ENCODE assay signal across 25 mouse cellular contexts in the genomic region with DNA sequence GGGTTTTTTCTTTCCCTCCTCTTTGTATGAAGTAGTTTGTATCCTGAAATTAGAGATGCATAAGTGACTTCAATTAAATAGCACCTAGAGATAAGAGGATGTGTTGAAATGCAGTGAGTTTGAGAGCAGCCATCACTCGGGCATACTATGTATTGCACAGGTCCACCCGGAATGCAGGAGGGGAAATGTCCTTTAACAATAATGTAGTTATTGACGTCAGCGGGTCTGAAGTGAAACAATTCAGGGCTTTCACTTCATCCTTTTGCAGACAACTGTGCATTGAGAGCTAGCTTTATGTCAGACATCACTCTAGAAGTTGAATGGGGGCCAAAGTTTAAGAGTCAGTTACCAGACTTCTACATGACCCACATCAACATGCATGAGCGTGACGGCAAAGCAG. TPM values are rescaled to one million over a fixed set of nuclear protein-coding genes. Genes with fewer than 3 reads are reported as not detected.
DNase-seq lines count a peak whose midpoint lies in the region; ATAC-seq and TF ChIP-seq lines count a peak whose summit lies in the region.
"Had no signal": no experiment of that assay in that cellular context is flagged by ENCODE, and none has a peak within 500 bp of the region (broad histone marks: within the 10 kb centered on the region; RNA-seq: fewer than 3 reads in every experiment).

No protein-coding gene starts in this region.

- dilution Hi-C loops in CH12.LX (cut with MboI; ENCODE audit: extremely low pct_ligation_motif_present, extremely low pct_unique_long_range_greater_than_20kb, low sequenced_read_pairs), result no loop called here

- H3K4me2 ChIP-seq in liver, embryonic 12.5 days, result no peak overlapping the region
- peak overlapping the region; percentile 75 for H3K4me2 ChIP-seq in CH12.LX (ENCODE audit: insufficient read depth, low read depth, poor library complexity, severe bottlenecking)
- H3K4me2 ChIP-seq: embryonic facial prominence, embryonic 12.5 days; heart, embryonic 15.5 days; liver, embryonic 15.5 days; midbrain, embryonic 13.5 days had no signal

- no peak for TF ChIP-seq EP300 in CH12.LX (IDR thresholded peaks at IDR 0.05; ENCODE audit: low read length)

- no peak overlapping the region for H3K4me3 ChIP-seq in liver, adult 2 months (ENCODE audit: insufficient read depth, low read depth, low read length)
- no peak overlapping the region for H3K4me3 ChIP-seq in liver, embryonic 12.5 days
- H3K4me3 ChIP-seq in CH12.LX (replicated peaks in 1 of 3; ENCODE audit: low read depth in 2 of 3, low read length in 2 of 3, poor library complexity in 1 of 3), result no peak overlapping the region
- H3K4me3 ChIP-seq: embryonic facial prominence, embryonic 12.5 days; heart, embryonic 15.5 days; layer of hippocampus, adult 2 months; left cerebral cortex, adult 2 months; liver, embryonic 15.5 days; megakaryocyte, embryonic 14.5 days; midbrain, embryonic 13.5 days had no signal

- 85% methylated on average over 6 of the region's 6 CpGs for WGBS in liver, adult 2 months
- WGBS in liver, embryonic 12.5 days (ENCODE audit: insufficient replicate concordance), result 77% methylated on average over 6 of the region's 6 CpGs

- TF ChIP-seq CTCF in liver, adult 2 months (IDR thresholded peaks at IDR 0.05; ENCODE audit: low read depth, low read length), result no peak
- TF ChIP-seq CTCF in CH12.LX (conservative IDR thresholded peaks at IDR 0.05 in 1 of 2, IDR thresholded peaks at IDR 0.05 in 1 of 2; ENCODE audit: low read depth in 2 of 2, low read length in 2 of 2), result no peak

- no peak overlapping the region for H3K27ac ChIP-seq in liver, adult 2 months (replicated peaks; ENCODE audit: insufficient read depth, low read depth, low read length)
- no peak overlapping the region for H3K27ac ChIP-seq in liver, embryonic 12.5 days
- H3K27ac ChIP-seq in CH12.LX (ENCODE audit: insufficient read depth, low read depth), result no peak overlapping the region
- H3K27ac ChIP-seq: embryonic facial prominence, embryonic 12.5 days; heart, embryonic 15.5 days; layer of hippocampus, adult 2 months; left cerebral cortex, adult 2 months; liver, embryonic 15.5 days; midbrain, embryonic 13.5 days had no signal

- TF ChIP-seq POLR2A in liver, adult 2 months (IDR thresholded peaks at IDR 0.05; ENCODE audit: extremely low read depth, insufficient read depth, low read length), result no peak
- TF ChIP-seq POLR2A in CH12.LX (IDR thresholded peaks at IDR 0.05; ENCODE audit: low read depth, low read length), result no peak

- no peaks in the 10 kb centered on the region for H3K9me3 ChIP-seq in liver, embryonic 12.5 days (replicated peaks)
- H3K9me3 ChIP-seq in CH12.LX (replicated peaks; ENCODE audit: low read length), result no peaks in the 10 kb centered on the region
- H3K9me3 ChIP-seq: embryonic facial prominence, embryonic 12.5 days; heart, embryonic 15.5 days; liver, embryonic 15.5 days; megakaryocyte, embryonic 14.5 days; midbrain, embryonic 13.5 days had no signal

- no peak overlapping the region for H3K9ac ChIP-seq in liver, adult 2 months (ENCODE audit: low read depth, low read length)
- H3K9ac ChIP-seq in liver, embryonic 12.5 days, result no peak overlapping the region
- H3K9ac ChIP-seq in CH12.LX (ENCODE audit: insufficient read depth, low read depth), result no peak overlapping the region
- H3K9ac ChIP-seq: embryonic facial prominence, embryonic 12.5 days; heart, embryonic 15.5 days; liver, embryonic 15.5 days; midbrain, embryonic 13.5 days had no signal

- ATAC-seq in liver, embryonic 12.5 days, result no peak
- peak; percentile 46 for ATAC-seq in common myeloid progenitor, adult 5-6 weeks (replicated peaks; ENCODE audit: low read depth, poor library complexity, severe bottlenecking)
- ATAC-seq: forebrain, embryonic 14.5 days; hindbrain, embryonic 16.5 days had no signal

- in situ Hi-C loops in CH12.LX (cut with MboI; ENCODE audit: low pct_ligation_motif_present, low pct_unique_long_range_greater_than_20kb, low sequenced_read_pairs), result no loop called here

- no peaks in the 10 kb centered on the region for H3K4me1 ChIP-seq in liver, adult 2 months (ENCODE audit: control insufficient read depth, insufficient read depth, low read length)
- no peaks in the 10 kb centered on the region for H3K4me1 ChIP-seq in liver, embryonic 12.5 days
- peaks cover 2 to 7% of the 10 kb centered on the region in 2 experiments; a peak in 2 of 4 replicates for H3K4me1 ChIP-seq in CH12.LX (ENCODE audit: control insufficient read depth in 1 of 2, insufficient read depth in 2 of 2)
- H3K4me1 ChIP-seq: heart, embryonic 15.5 days; liver, embryonic 15.5 days; midbrain, embryonic 13.5 days had no signal

- DNase-seq in liver, adult 2 months (ENCODE audit: extremely low read depth, low read depth, low spot score), result peak; percentile 30
- DNase-seq in CH12.LX (ENCODE audit: extremely low read depth), result no peak
- DNase-seq in monocyte, adult 2 months (ENCODE audit: low read depth in 1 of 2, low spot score in 2 of 2), result peak; percentile 7 to 15
- DNase-seq in left cerebral cortex, postnatal 25 days (ENCODE audit: low spot score in 2 of 2), result no peak
- DNase-seq in ovary, postnatal 10 days (ENCODE audit: low spot score), result no peak
- DNase-seq: adrenal gland, postnatal 25 days; cerebellum, adult 2 months; cerebellum, postnatal 25 days; gastrocnemius, postnatal 36 days; left cerebral cortex, postnatal 4 days; right cerebral cortex, adult 18-20 months; right cerebral cortex, postnatal 4 days; thymus, postnatal 4 days had no signal

- no peaks in the 10 kb centered on the region for H3K36me3 ChIP-seq in liver, adult 2 months (ENCODE audit: control insufficient read depth, insufficient read depth, low read length)
- no peaks in the 10 kb centered on the region for H3K36me3 ChIP-seq in liver, embryonic 12.5 days
- H3K36me3 ChIP-seq in CH12.LX (replicated peaks in 1 of 2; ENCODE audit: control insufficient read depth in 1 of 2, insufficient read depth in 1 of 2, low read length in 1 of 2), result no peaks in the 10 kb centered on the region
- H3K36me3 ChIP-seq: embryonic facial prominence, embryonic 12.5 days; heart, embryonic 15.5 days; liver, embryonic 15.5 days; midbrain, embryonic 13.5 days had no signal

- intact Hi-C loops in left cerebral cortex, postnatal 25 days (cut with DNase I), result no loop called here

- no peaks in the 10 kb centered on the region for H3K79me2 ChIP-seq in liver, adult 2 months (ENCODE audit: control insufficient read depth, insufficient read depth, low read length)
- no peaks in the 10 kb centered on the region for H3K79me2 ChIP-seq in CH12.LX (replicated peaks; ENCODE audit: control insufficient read depth, extremely low read depth, insufficient read depth, poor library complexity, severe bottlenecking)

- no peak for TF ChIP-seq RAD21 in CH12.LX (IDR thresholded peaks at IDR 0.05; ENCODE audit: low read depth, low read length)

- H3K27me3 ChIP-seq in liver, adult 2 months (ENCODE audit: control insufficient read depth, insufficient read depth, low read length), result no peaks in the 10 kb centered on the region
- no peaks in the 10 kb centered on the region for H3K27me3 ChIP-seq in liver, embryonic 12.5 days (replicated peaks)
- H3K27me3 ChIP-seq in CH12.LX (replicated peaks), result no peaks in the 10 kb centered on the region
- H3K27me3 ChIP-seq: embryonic facial prominence, embryonic 12.5 days; heart, embryonic 15.5 days; liver, embryonic 15.5 days; midbrain, embryonic 13.5 days had no signal

TF ChIP-seq in CH12.LX, 34 proteins besides CTCF, POLR2A, EP300 and RAD21:
- TF ChIP-seq IRF4 (IDR thresholded peaks at IDR 0.05; ENCODE audit: low read depth, low read length), result peak; percentile 44; the same call in 1 of the 2 replicates
- no peak for TF ChIP-seq KAT2A (IDR thresholded peaks at IDR 0.05; ENCODE audit: insufficient replicate concordance, low read length)

RNA-seq across cellular contexts. Expression of gene Dab2, which starts 40.8 kb away (rescaled TPM):
- total RNA-seq in liver, adult 2 months (2014; rRNA removed), result 7.9 and 8.9 TPM in 2 replicates
- polyA plus RNA-seq in liver, adult 2 months (2012; rRNA removed), result 4.2 and 8.1 TPM in 2 replicates
- 17.1 and 19.9 TPM in 2 replicates for polyA plus RNA-seq in liver, embryonic 12.5 days (2016; fragmentation: Nextera tagmentation; extraction: Ambion mirVana)
- total RNA-seq in CH12.LX (2012; rRNA removed) (0.17 TPM in 1 of 2 replicates, not detected in the other), CH12.LX (2014; rRNA removed) (not detected in 2 replicates)
- 0.17 TPM in 1 of 2 replicates, not detected in the other for polyA plus RNA-seq in CH12.LX (2012; ENCODE audit: insufficient read length, low read depth)
- total RNA-seq in common myeloid progenitor, adult 5-6 weeks (2017), result 0.59 TPM in 1 of 2 replicates, not detected in the other
- total RNA-seq in left cerebral cortex, postnatal 25 days (2021), result 10 to 100 TPM; 13.7 to 15.3 TPM
- total RNA-seq: neutrophil, adult 5-6 weeks had no signal

Comparison
In these comparisons a context has a peak if more than half of its experiments do, and no peak if none do; other contexts are left out.
1. DNase-seq: peak in liver, adult 2 months (single experiment) and monocyte, adult 2 months (2 of 2); none in CH12.LX (single experiment), left cerebral cortex, postnatal 25 days (0 of 2) and ovary, postnatal 10 days (single experiment).